Mouse (Mus musculus) erythroblast, adult 5-6 weeks (primary cell): ENCODE data around the gene Ascl3. TPM values are rescaled to one million over a fixed set of nuclear protein-coding genes. Genes with fewer than 3 reads are reported as not detected.

ENCODE experiments used
- total RNA-seq, 2 experiments: library from RNA; stranded (forward) in 1 of 2; stranded (reverse) in 1 of 2; fragments of 150-400 nt in 1 of 2; fragments of 200-764, 138-1000 nt in 1 of 2; gene quantifications; 2 replicates each; pipeline versions ENCODE4 v1.2.3 to v1.2.4; 2015 to 2017; ENCODE audit warnings: low replicate concordance in 2 of 2

The Ascl3 gene
- total RNA-seq, 2 experiments from 2014 or later: not detected

Other genes with a start within 250 kb of the Ascl3 start
- not detected in 2 replicates for gene Trim66, start 223.6 kb downstream of the Ascl3 start, total RNA-seq (2015; ENCODE audit: low replicate concordance)
- not detected in 2 replicates for gene Trim66, start 223.6 kb downstream of the Ascl3 start, total RNA-seq (2017; ENCODE audit: low replicate concordance)
- 123 and 147 TPM in 2 replicates for gene Rpl27a, start 212.6 kb downstream of the Ascl3 start, total RNA-seq (2015; ENCODE audit: low replicate concordance)
- 99.9 and 139 TPM in 2 replicates for gene Rpl27a, start 212.6 kb downstream of the Ascl3 start, total RNA-seq (2017; ENCODE audit: low replicate concordance)
- 381 and 408 TPM in 2 replicates for gene St5, start 28.1 kb downstream of the Ascl3 start, total RNA-seq (2015; ENCODE audit: low replicate concordance)
- gene St5, start 28.1 kb downstream of the Ascl3 start, total RNA-seq (2017; ENCODE audit: low replicate concordance): 250 and 390 TPM in 2 replicates
- gene Akip1, start 28.0 kb downstream of the Ascl3 start, total RNA-seq (2015; ENCODE audit: low replicate concordance): 5.2 and 18.0 TPM in 2 replicates
- gene Akip1, start 28.0 kb downstream of the Ascl3 start, total RNA-seq (2017; ENCODE audit: low replicate concordance): 3.2 and 6.4 TPM in 2 replicates
- gene BC051019, start 7.9 kb downstream of the Ascl3 start, total RNA-seq (2015; ENCODE audit: low replicate concordance): not detected in 2 replicates
- gene BC051019, start 7.9 kb downstream of the Ascl3 start, total RNA-seq (2017; ENCODE audit: low replicate concordance): not detected in 2 replicates
- gene Tmem9b, start 21.1 kb upstream of the Ascl3 start, total RNA-seq (2015; ENCODE audit: low replicate concordance): 30.7 and 31.8 TPM in 2 replicates
- 13.0 and 18.7 TPM in 2 replicates for gene Tmem9b, start 21.1 kb upstream of the Ascl3 start, total RNA-seq (2017; ENCODE audit: low replicate concordance)
- 10.7 and 14.0 TPM in 2 replicates for gene Nrip3, start 50.3 kb upstream of the Ascl3 start, total RNA-seq (2015; ENCODE audit: low replicate concordance)
- 9.9 and 19.9 TPM in 2 replicates for gene Nrip3, start 50.3 kb upstream of the Ascl3 start, total RNA-seq (2017; ENCODE audit: low replicate concordance)
- not detected in 2 replicates for gene Scube2, start 134.0 kb upstream of the Ascl3 start, total RNA-seq (2015; ENCODE audit: low replicate concordance)
- not detected in 2 replicates for gene Scube2, start 134.0 kb upstream of the Ascl3 start, total RNA-seq (2017; ENCODE audit: low replicate concordance)
- 54.6 and 55.8 TPM in 2 replicates for gene Dennd5a, start 228.7 kb upstream of the Ascl3 start, total RNA-seq (2015; ENCODE audit: low replicate concordance)
- 19.8 and 26.3 TPM in 2 replicates for gene Dennd5a, start 228.7 kb upstream of the Ascl3 start, total RNA-seq (2017; ENCODE audit: low replicate concordance)